Mouse (Mus musculus) layer of hippocampus, adult 11-12 months (tissue): ENCODE measurements at regions not wholly inside any gene's neighbourhood (a gene's known extent, or its start where the extent isn't known, plus 50 kb on each side); places are given as distances from the start of the nearest gene placed in this dataset.

Source experiments
- DNase-seq: peaks from one replicate; pipeline ENCODE4 v3.0.0; 2022; ENCODE audit warnings: low spot score

- DNase-seq: no peak
Observed at GRCm38 (mm10) chr19:32881443-32881842, 124.1 kb downstream of the Pten start.

GRCm38 (mm10) chr19:32884279-32884678 lies 127.0 kb downstream of the Pten start:
- no peak for DNase-seq

- DNase-seq: no peak
Observed at GRCm38 (mm10) chr19:32885481-32886131, 128.3 kb downstream of the Pten start.

- DNase-seq: no peak
Observed at GRCm38 (mm10) chr19:32887190-32887589, 129.9 kb downstream of the Pten start.

GRCm38 (mm10) chr19:32888616-32889305 lies 131.5 kb downstream of the Pten start:
- no peak for DNase-seq

GRCm38 (mm10) chr19:32890801-32891200 lies 133.5 kb downstream of the Pten start:
- no peak for DNase-seq

- no peak for DNase-seq
Observed at GRCm38 (mm10) chr19:32892469-32892868, 135.2 kb downstream of the Pten start.

GRCm38 (mm10) chr19:32903454-32904108 lies 146.3 kb downstream of the Pten start:
- no peak for DNase-seq

GRCm38 (mm10) chr19:32904517-32904916 lies 147.2 kb downstream of the Pten start:
- DNase-seq: no peak

GRCm38 (mm10) chr19:32905901-32906431 lies 148.7 kb downstream of the Pten start:
- no peak for DNase-seq

GRCm38 (mm10) chr19:32906820-32907219 lies 149.5 kb downstream of the Pten start:
- DNase-seq: peak; percentile 18

GRCm38 (mm10) chr19:32910050-32910462 lies 152.8 kb downstream of the Pten start:
- no peak for DNase-seq

GRCm38 (mm10) chr19:32912323-32912722 lies 155.0 kb downstream of the Pten start:
- DNase-seq: no peak

GRCm38 (mm10) chr19:32916507-32917280 lies 159.4 kb downstream of the Pten start:
- DNase-seq: no peak

GRCm38 (mm10) chr19:32921021-32921420 lies 163.7 kb downstream of the Pten start:
- DNase-seq: no peak

- no peak for DNase-seq
Observed at GRCm38 (mm10) chr19:32923911-32924310, 166.6 kb downstream of the Pten start.

- no peak for DNase-seq
Observed at GRCm38 (mm10) chr19:32925628-32926505, 168.6 kb downstream of the Pten start.

- no peak for DNase-seq
Observed at GRCm38 (mm10) chr19:32926571-32926970, 169.3 kb downstream of the Pten start.

- DNase-seq: no peak
Observed at GRCm38 (mm10) chr19:32933676-32934075, 176.4 kb downstream of the Pten start.

- no peak for DNase-seq
Observed at GRCm38 (mm10) chr19:32935638-32936037, 178.3 kb downstream of the Pten start.

- DNase-seq: no peak
Observed at GRCm38 (mm10) chr19:32937591-32937990, 180.3 kb downstream of the Pten start.
